Mouse (Mus musculus): Measurements from ENCODE around the gene Nsmce3. TPM values are rescaled to one million over a fixed set of nuclear protein-coding genes. Genes with fewer than 3 reads are reported as not detected.

Nsmce3 gene
- polyA plus RNA-seq, 1 experiment: 3.5 TPM

- 79% methylated on average over 6 of the region's 6 CpGs for WGBS
- peaks cover 3% of the 10 kb centered on the region; the same call in 1 of the 2 replicates for H3K4me1 ChIP-seq (ENCODE audit: control insufficient read depth, insufficient read depth, low read length)
- H3K27me3 ChIP-seq (replicated peaks; ENCODE audit: control insufficient read depth, insufficient read depth, low read length): no peaks in the 10 kb centered on the region
- no peak for TF ChIP-seq POLR2A (IDR thresholded peaks at IDR 0.05; ENCODE audit: low read depth, low read length)
- TF ChIP-seq CTCF (conservative IDR thresholded peaks at IDR 0.05; ENCODE audit: insufficient read depth, insufficient read length, low read depth, low read length): no peak
- no peaks in the 10 kb centered on the region for H3K36me3 ChIP-seq (ENCODE audit: control insufficient read depth, insufficient read depth, low read length)
- DNase-seq: no peak
- no peak overlapping the region for H3K27ac ChIP-seq (ENCODE audit: insufficient read depth, low read depth, low read length)
- H3K4me3 ChIP-seq (ENCODE audit: insufficient read depth, low read depth, low read length): no peak overlapping the region
Observed at GRCm38 (mm10) chr7:64869549-64870065, 3.2 kb downstream of the Nsmce3 start.

- no peak overlapping the region for H3K27ac ChIP-seq (ENCODE audit: insufficient read depth, low read depth, low read length)
Observed at GRCm38 (mm10) chr7:64863538-64863937, 9.3 kb downstream of the Nsmce3 start.

GRCm38 (mm10) chr7:64862978-64863377, 9.8 kb downstream of the Nsmce3 start:
- Histone ChIP-seq H3K27ac (ENCODE audit: insufficient read depth, low read depth, low read length) (no peak overlapping the region), H3K27me3 (replicated peaks; ENCODE audit: control insufficient read depth, insufficient read depth, low read length) (no peaks in the 10 kb centered on the region), H3K4me3 (ENCODE audit: insufficient read depth, low read depth, low read length) (no peak overlapping the region), H3K4me1 (ENCODE audit: control insufficient read depth, insufficient read depth, low read length) (no peaks in the 10 kb centered on the region), H3K36me3 (ENCODE audit: control insufficient read depth, insufficient read depth, low read length) (no peaks in the 10 kb centered on the region)
- no peak for DNase-seq
- TF ChIP-seq POLR2A (IDR thresholded peaks at IDR 0.05; ENCODE audit: low read depth, low read length): no peak
- TF ChIP-seq CTCF (conservative IDR thresholded peaks at IDR 0.05; ENCODE audit: insufficient read depth, insufficient read length, low read depth, low read length): no peak
- 82% methylated on average over 3 of the region's 3 CpGs for WGBS

More at GRCm38 (mm10) chr7:64863538-64863937, 9.3 kb downstream of the Nsmce3 start:
- Histone ChIP-seq H3K4me1 (ENCODE audit: control insufficient read depth, insufficient read depth, low read length) (no peaks in the 10 kb centered on the region), H3K27me3 (replicated peaks; ENCODE audit: control insufficient read depth, insufficient read depth, low read length) (no peaks in the 10 kb centered on the region), H3K4me3 (ENCODE audit: insufficient read depth, low read depth, low read length) (no peak overlapping the region), H3K36me3 (ENCODE audit: control insufficient read depth, insufficient read depth, low read length) (no peaks in the 10 kb centered on the region)
- TF ChIP-seq POLR2A (IDR thresholded peaks at IDR 0.05; ENCODE audit: low read depth, low read length): no peak
- no peak for TF ChIP-seq CTCF (conservative IDR thresholded peaks at IDR 0.05; ENCODE audit: insufficient read depth, insufficient read length, low read depth, low read length)
- no peak for DNase-seq
- 84% methylated on average over 3 of the region's 3 CpGs for WGBS

- no peaks in the 10 kb centered on the region for H3K27me3 ChIP-seq (replicated peaks; ENCODE audit: control insufficient read depth, insufficient read depth, low read length)
- no peaks in the 10 kb centered on the region for H3K4me1 ChIP-seq (ENCODE audit: control insufficient read depth, insufficient read depth, low read length)
- H3K4me3 ChIP-seq (ENCODE audit: insufficient read depth, low read depth, low read length): no peak overlapping the region
- WGBS: 81% methylated on average over 12 of the region's 12 CpGs
- no peak overlapping the region for H3K27ac ChIP-seq (ENCODE audit: insufficient read depth, low read depth, low read length)
- TF ChIP-seq POLR2A (IDR thresholded peaks at IDR 0.05; ENCODE audit: low read depth, low read length) (no peak), CTCF (conservative IDR thresholded peaks at IDR 0.05; ENCODE audit: insufficient read depth, insufficient read length, low read depth, low read length) (no peak)
- no peak for DNase-seq
- no peaks in the 10 kb centered on the region for H3K36me3 ChIP-seq (ENCODE audit: control insufficient read depth, insufficient read depth, low read length)
Observed at GRCm38 (mm10) chr7:64856526-64857082, 16.2 kb downstream of the Nsmce3 start.

- DNase-seq: no peak
- WGBS: 55% methylated on average over 15 of the region's 15 CpGs
- TF ChIP-seq CTCF (conservative IDR thresholded peaks at IDR 0.05; ENCODE audit: insufficient read depth, insufficient read length, low read depth, low read length) (no peak), POLR2A (IDR thresholded peaks at IDR 0.05; ENCODE audit: low read depth, low read length) (no peak)
- Histone ChIP-seq H3K4me3 (ENCODE audit: insufficient read depth, low read depth, low read length) (no peak overlapping the region), H3K36me3 (ENCODE audit: control insufficient read depth, insufficient read depth, low read length) (no peaks in the 10 kb centered on the region), H3K27ac (ENCODE audit: insufficient read depth, low read depth, low read length) (no peak overlapping the region), H3K27me3 (replicated peaks; ENCODE audit: control insufficient read depth, insufficient read depth, low read length) (no peaks in the 10 kb centered on the region), H3K4me1 (ENCODE audit: control insufficient read depth, insufficient read depth, low read length) (no peaks in the 10 kb centered on the region)
Observed at GRCm38 (mm10) chr7:64855976-64856375, 16.8 kb downstream of the Nsmce3 start.

- H3K4me1 ChIP-seq (ENCODE audit: control insufficient read depth, insufficient read depth, low read length): no peaks in the 10 kb centered on the region
- TF ChIP-seq CTCF (conservative IDR thresholded peaks at IDR 0.05; ENCODE audit: insufficient read depth, insufficient read length, low read depth, low read length) (no peak), POLR2A (IDR thresholded peaks at IDR 0.05; ENCODE audit: low read depth, low read length) (no peak)
- H3K4me3 ChIP-seq (ENCODE audit: insufficient read depth, low read depth, low read length): no peak overlapping the region
- H3K27ac ChIP-seq (ENCODE audit: insufficient read depth, low read depth, low read length): no peak overlapping the region
- no peak for DNase-seq
- no peaks in the 10 kb centered on the region for H3K27me3 ChIP-seq (replicated peaks; ENCODE audit: control insufficient read depth, insufficient read depth, low read length)
- no peaks in the 10 kb centered on the region for H3K36me3 ChIP-seq (ENCODE audit: control insufficient read depth, insufficient read depth, low read length)
- 90% methylated on average over 5 of the region's 10 CpGs for WGBS
Observed at GRCm38 (mm10) chr7:64855389-64855927, 17.3 kb downstream of the Nsmce3 start.

GRCm38 (mm10) chr7:64850791-64851190, 22.0 kb downstream of the Nsmce3 start:
- H3K36me3 ChIP-seq (ENCODE audit: control insufficient read depth, insufficient read depth, low read length): no peaks in the 10 kb centered on the region
- peak; percentile 18 for DNase-seq
- TF ChIP-seq POLR2A (IDR thresholded peaks at IDR 0.05; ENCODE audit: low read depth, low read length) (no peak), CTCF (conservative IDR thresholded peaks at IDR 0.05; ENCODE audit: insufficient read depth, insufficient read length, low read depth, low read length) (no peak)
- no peaks in the 10 kb centered on the region; the same call in 1 of the 2 replicates for H3K27me3 ChIP-seq (replicated peaks; ENCODE audit: control insufficient read depth, insufficient read depth, low read length)
- no peak overlapping the region for H3K27ac ChIP-seq (ENCODE audit: insufficient read depth, low read depth, low read length)
- no peaks in the 10 kb centered on the region for H3K4me1 ChIP-seq (ENCODE audit: control insufficient read depth, insufficient read depth, low read length)
- no peak overlapping the region for H3K4me3 ChIP-seq (ENCODE audit: insufficient read depth, low read depth, low read length)
- 21% methylated on average over 3 of the region's 3 CpGs for WGBS

All from kidney, adult 2 months (tissue).